Mouse (Mus musculus): ENCODE measurements around the gene Raph1. TPM values are rescaled to one million over a fixed set of nuclear protein-coding genes. Genes with fewer than 3 reads are reported as not detected.

The Raph1 gene
- polyA plus RNA-seq, 1 experiment from 2014 or later, result 23.6 TPM

- Histone ChIP-seq H3K27me3 (replicated peaks; ENCODE audit: insufficient read depth, low read length) (no peaks in the 10 kb centered on the region), H3K4me2 (replicated peaks; ENCODE audit: low read depth, low read length) (no peak overlapping the region), H3K4me1 (ENCODE audit: insufficient read depth, low read depth, low read length) (no peaks in the 10 kb centered on the region), H3K4me3 (ENCODE audit: low read depth, low read length) (no peak overlapping the region), H3K27ac (ENCODE audit: low read length) (no peak overlapping the region), H3K36me3 (ENCODE audit: insufficient read depth, low read length) (peaks cover 32% of the 10 kb centered on the region), H3K9me3 (ENCODE audit: low read length) (no peaks in the 10 kb centered on the region), H3K9ac (replicated peaks; ENCODE audit: low read depth) (no peak overlapping the region)
- DNase-seq (ENCODE audit: low spot score), result no peak
- WGBS, result 65% methylated on average over 5 of the region's 5 CpGs
- no peak for TF ChIP-seq CTCF (IDR thresholded peaks at IDR 0.05)
- TF ChIP-seq EP300 (IDR thresholded peaks at IDR 0.05), result no peak
- no peak for ATAC-seq
Measured at GRCm38 (mm10) chr1:60492404-60492803, 74.5 kb downstream of the Raph1 start.

- H3K4me2 ChIP-seq (replicated peaks; ENCODE audit: low read depth, low read length), result no peak overlapping the region
- no peaks in the 10 kb centered on the region for H3K4me1 ChIP-seq (ENCODE audit: insufficient read depth, low read depth, low read length)
- no peaks in the 10 kb centered on the region for H3K9me3 ChIP-seq (ENCODE audit: low read length)
- DNase-seq (ENCODE audit: low spot score), result no peak
- H3K27ac ChIP-seq (ENCODE audit: low read length), result no peak overlapping the region
- WGBS, result 86% methylated on average over 4 of the region's 4 CpGs
- no peak for ATAC-seq
- peaks cover 23% of the 10 kb centered on the region; the same call in 1 of the 2 replicates for H3K36me3 ChIP-seq (ENCODE audit: insufficient read depth, low read length)
- no peaks in the 10 kb centered on the region for H3K27me3 ChIP-seq (replicated peaks; ENCODE audit: insufficient read depth, low read length)
- no peak overlapping the region for H3K9ac ChIP-seq (replicated peaks; ENCODE audit: low read depth)
- TF ChIP-seq CTCF (IDR thresholded peaks at IDR 0.05) (no peak), EP300 (IDR thresholded peaks at IDR 0.05) (no peak)
- no peak overlapping the region for H3K4me3 ChIP-seq (ENCODE audit: low read depth, low read length)
Measured at GRCm38 (mm10) chr1:60490510-60490909, 76.4 kb downstream of the Raph1 start.

GRCm38 (mm10) chr1:60489660-60490059, 77.2 kb downstream of the Raph1 start:
- no peaks in the 10 kb centered on the region for H3K4me1 ChIP-seq (ENCODE audit: insufficient read depth, low read depth, low read length)
- no peaks in the 10 kb centered on the region for H3K9me3 ChIP-seq (ENCODE audit: low read length)
- TF ChIP-seq CTCF (IDR thresholded peaks at IDR 0.05) (no peak), EP300 (IDR thresholded peaks at IDR 0.05) (no peak)
- no peak for DNase-seq (ENCODE audit: low spot score)
- ATAC-seq, result no peak
- no peaks in the 10 kb centered on the region for H3K27me3 ChIP-seq (replicated peaks; ENCODE audit: insufficient read depth, low read length)
- H3K4me3 ChIP-seq (ENCODE audit: low read depth, low read length), result no peak overlapping the region
- peaks cover 16% of the 10 kb centered on the region; the same call in 1 of the 2 replicates for H3K36me3 ChIP-seq (ENCODE audit: insufficient read depth, low read length)
- no peak overlapping the region for H3K4me2 ChIP-seq (replicated peaks; ENCODE audit: low read depth, low read length)
- 94% methylated on average over 2 of the region's 2 CpGs for WGBS
- no peak overlapping the region for H3K9ac ChIP-seq (replicated peaks; ENCODE audit: low read depth)
- no peak overlapping the region for H3K27ac ChIP-seq (ENCODE audit: low read length)

GRCm38 (mm10) chr1:60488635-60489034, 78.3 kb downstream of the Raph1 start:
- Histone ChIP-seq H3K9me3 (ENCODE audit: low read length) (no peaks in the 10 kb centered on the region), H3K36me3 (ENCODE audit: insufficient read depth, low read length) (peaks cover 16% of the 10 kb centered on the region; the same call in 1 of the 2 replicates), H3K27ac (ENCODE audit: low read length) (no peak overlapping the region), H3K9ac (replicated peaks; ENCODE audit: low read depth) (no peak overlapping the region), H3K4me3 (ENCODE audit: low read depth, low read length) (no peak overlapping the region), H3K4me1 (ENCODE audit: insufficient read depth, low read depth, low read length) (no peaks in the 10 kb centered on the region), H3K4me2 (replicated peaks; ENCODE audit: low read depth, low read length) (no peak overlapping the region), H3K27me3 (replicated peaks; ENCODE audit: insufficient read depth, low read length) (no peaks in the 10 kb centered on the region)
- ATAC-seq (no peak), DNase-seq (ENCODE audit: low spot score) (no peak)
- 88% methylated on average over 8 of the region's 8 CpGs for WGBS
- TF ChIP-seq CTCF (IDR thresholded peaks at IDR 0.05) (no peak), EP300 (IDR thresholded peaks at IDR 0.05) (no peak)

GRCm38 (mm10) chr1:60485649-60486048, 81.3 kb downstream of the Raph1 start:
- DNase-seq (ENCODE audit: low spot score) (peak; percentile 14), ATAC-seq (no peak)
- TF ChIP-seq CTCF (IDR thresholded peaks at IDR 0.05) (no peak), EP300 (IDR thresholded peaks at IDR 0.05) (no peak)
- 79% methylated on average over 3 of the region's 3 CpGs for WGBS
- Histone ChIP-seq H3K27ac (ENCODE audit: low read length) (no peak overlapping the region), H3K27me3 (replicated peaks; ENCODE audit: insufficient read depth, low read length) (no peaks in the 10 kb centered on the region), H3K9me3 (ENCODE audit: low read length) (no peaks in the 10 kb centered on the region), H3K4me3 (ENCODE audit: low read depth, low read length) (no peak overlapping the region), H3K9ac (replicated peaks; ENCODE audit: low read depth) (no peak overlapping the region), H3K36me3 (ENCODE audit: insufficient read depth, low read length) (0 out of 2 replicates have a peak, but pooled peaks cover 11% of the 10 kb centered on the region), H3K4me2 (replicated peaks; ENCODE audit: low read depth, low read length) (no peak overlapping the region), H3K4me1 (ENCODE audit: insufficient read depth, low read depth, low read length) (no peaks in the 10 kb centered on the region)

- no peak overlapping the region for H3K9ac ChIP-seq (replicated peaks; ENCODE audit: low read depth)
- no peaks in the 10 kb centered on the region for H3K4me1 ChIP-seq (ENCODE audit: insufficient read depth, low read depth, low read length)
- TF ChIP-seq CTCF (IDR thresholded peaks at IDR 0.05) (no peak), EP300 (IDR thresholded peaks at IDR 0.05) (no peak)
- H3K27me3 ChIP-seq (replicated peaks; ENCODE audit: insufficient read depth, low read length), result no peaks in the 10 kb centered on the region
- no peak overlapping the region for H3K4me3 ChIP-seq (ENCODE audit: low read depth, low read length)
- H3K9me3 ChIP-seq (ENCODE audit: low read length), result no peaks in the 10 kb centered on the region
- DNase-seq (ENCODE audit: low spot score) (no peak), ATAC-seq (no peak)
- no peaks in the 10 kb centered on the region for H3K36me3 ChIP-seq (ENCODE audit: insufficient read depth, low read length)
- no peak overlapping the region for H3K27ac ChIP-seq (ENCODE audit: low read length)
- 90% methylated on average over 1 of the region's 1 CpGs for WGBS
- no peak overlapping the region for H3K4me2 ChIP-seq (replicated peaks; ENCODE audit: low read depth, low read length)
Measured at GRCm38 (mm10) chr1:60482881-60483280, 84.0 kb downstream of the Raph1 start.

- no peak for ATAC-seq
- Histone ChIP-seq H3K4me2 (replicated peaks; ENCODE audit: low read depth, low read length) (no peak overlapping the region), H3K36me3 (ENCODE audit: insufficient read depth, low read length) (no peaks in the 10 kb centered on the region), H3K4me1 (ENCODE audit: insufficient read depth, low read depth, low read length) (no peaks in the 10 kb centered on the region), H3K27ac (ENCODE audit: low read length) (no peak overlapping the region), H3K9me3 (ENCODE audit: low read length) (no peaks in the 10 kb centered on the region), H3K4me3 (ENCODE audit: low read depth, low read length) (no peak overlapping the region), H3K27me3 (replicated peaks; ENCODE audit: insufficient read depth, low read length) (no peaks in the 10 kb centered on the region), H3K9ac (replicated peaks; ENCODE audit: low read depth) (no peak overlapping the region)
- WGBS, result 44% methylated on average over 1 of the region's 1 CpGs
- TF ChIP-seq CTCF (IDR thresholded peaks at IDR 0.05), result no peak
- no peak for TF ChIP-seq EP300 (IDR thresholded peaks at IDR 0.05)
- DNase-seq (ENCODE audit: low spot score), result no peak
Measured at GRCm38 (mm10) chr1:60481561-60481960, 85.3 kb downstream of the Raph1 start.
